Mouse (Mus musculus) fat pad, adult 2 months (tissue): ENCODE results near the gene Atp8b4.
"Not testable (repeated sequence)": the region's sequence is repeated elsewhere in the genome, so short reads cannot be mapped to it uniquely, and the experiment has no call there.

Experiments
- DNase-seq: peaks from one replicate; pipeline ENCODE4 v3.0.0-alpha.2; 2011; ENCODE audit warnings: low read depth, low spot score; ENCODE audit errors: extremely low read depth

Gene Atp8b4

DNA sequence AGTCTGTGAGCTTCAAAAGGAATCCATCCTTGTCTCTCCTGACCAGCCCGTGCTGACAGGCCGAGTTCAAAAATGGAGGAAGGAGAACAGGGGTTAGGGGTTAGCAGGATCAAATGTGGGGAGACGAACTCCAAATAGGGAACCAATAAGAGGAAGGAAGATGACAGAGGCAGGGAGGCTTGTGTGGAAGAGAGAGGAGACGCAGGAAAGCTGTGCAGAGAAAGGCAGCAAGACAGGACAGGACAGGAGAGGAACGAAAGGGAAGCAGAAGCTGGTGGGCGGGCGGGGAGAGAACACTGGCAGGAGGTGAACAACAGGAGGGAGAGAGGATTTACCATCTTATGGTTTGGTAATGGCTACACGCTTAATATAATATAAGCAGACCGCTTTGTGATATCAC is 3.6 kb downstream of the Atp8b4 start:
- DNase-seq: no peak

DNA sequence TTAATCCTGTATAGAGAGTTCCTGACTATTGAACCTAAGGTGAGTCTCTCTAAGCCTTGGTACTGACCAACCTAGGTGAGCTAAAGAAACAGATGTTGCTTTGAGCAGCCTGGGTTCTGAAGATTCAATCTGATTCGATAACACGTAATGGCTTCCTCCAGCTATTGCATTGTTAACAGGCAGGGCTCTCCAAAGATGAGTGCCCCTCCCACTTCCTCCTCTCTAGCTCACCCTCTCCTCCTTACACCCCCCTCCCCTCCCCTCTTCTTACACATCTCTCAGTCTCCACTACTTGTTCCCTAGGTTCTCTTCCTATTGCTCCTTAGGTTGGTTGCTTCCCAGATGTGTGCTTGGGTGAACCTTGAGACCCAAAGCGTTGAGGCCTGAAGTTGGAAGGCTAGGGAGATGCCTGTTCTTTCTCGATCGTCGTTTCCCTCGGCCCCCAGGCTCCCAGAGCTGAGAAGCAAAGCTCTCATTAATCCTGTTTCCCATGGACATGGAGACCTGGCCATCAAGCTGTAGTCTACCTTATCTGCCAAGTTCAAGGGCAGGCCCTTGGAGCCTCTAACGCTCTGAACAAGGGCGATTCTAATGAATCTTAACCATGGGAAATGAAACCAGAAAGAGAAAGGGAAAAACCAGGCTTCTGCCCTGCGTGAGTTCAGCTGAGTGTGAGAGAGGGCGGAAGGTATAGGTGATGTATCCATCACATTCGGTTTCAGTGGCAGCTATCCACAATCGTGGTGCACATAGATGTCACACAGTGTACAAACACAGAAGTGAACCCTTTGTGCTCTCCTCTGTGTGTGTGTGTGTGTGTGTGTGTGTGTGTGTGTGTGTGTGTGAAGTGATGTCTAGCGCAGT is 4.4 kb downstream of the Atp8b4 start:
- no peak for DNase-seq

DNA sequence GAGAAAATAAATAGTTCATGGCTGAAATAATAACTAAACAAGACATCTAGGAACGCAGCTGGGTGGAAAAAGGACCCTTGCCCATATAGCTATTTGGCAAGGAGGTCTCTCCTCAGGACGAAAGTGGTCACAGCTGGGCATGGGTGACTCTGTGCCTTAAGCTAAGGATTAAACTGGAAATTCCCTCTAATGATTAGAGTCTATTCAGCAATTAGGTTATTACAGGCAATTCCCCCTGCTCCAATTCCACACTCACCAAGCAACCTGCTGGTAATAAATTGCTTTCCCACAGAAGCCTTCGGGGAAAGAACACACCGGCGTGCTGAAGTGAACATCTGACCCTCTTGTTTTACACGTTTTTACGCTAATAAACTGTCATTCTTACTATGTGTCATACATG is 5.2 kb downstream of the Atp8b4 start:
- DNase-seq: no peak

DNA sequence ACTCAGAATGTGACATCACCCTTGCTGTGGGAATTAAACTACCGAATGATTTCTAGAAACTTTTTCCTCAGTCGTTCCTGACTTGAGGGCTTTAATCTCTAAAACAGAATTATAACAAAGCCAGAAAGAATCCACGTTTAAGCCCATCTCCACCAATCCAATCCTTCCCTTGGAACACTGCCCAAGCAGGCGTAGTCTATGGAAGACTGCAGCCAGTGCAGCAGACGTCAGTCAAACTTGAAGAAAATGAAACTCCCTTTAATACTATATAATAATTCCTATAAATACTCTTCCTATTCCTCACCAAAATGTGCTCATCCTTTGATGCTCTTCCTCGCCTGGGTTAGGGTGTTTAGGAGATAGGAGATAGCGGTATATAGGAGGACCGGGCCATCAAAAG is 7.2 kb downstream of the Atp8b4 start:
- DNase-seq: no peak

DNA sequence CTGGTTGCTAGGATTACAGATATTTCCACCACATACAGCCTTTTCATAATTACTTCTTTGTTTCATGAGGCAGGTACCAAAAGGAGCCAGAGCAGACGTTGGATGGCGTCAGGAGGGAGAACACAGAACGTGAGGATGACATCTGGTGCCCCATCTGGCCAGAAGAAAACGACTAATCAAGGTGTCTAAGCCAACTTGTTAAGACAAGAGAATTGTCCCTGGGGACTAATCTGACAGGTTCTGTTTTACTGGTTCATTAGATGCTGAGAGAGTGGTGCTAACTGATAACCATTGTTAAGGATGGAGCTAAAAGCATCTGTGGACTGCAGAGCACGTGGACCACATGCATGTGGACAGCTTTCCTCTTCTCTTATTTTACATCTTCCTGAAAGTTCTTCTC is 7.8 kb downstream of the Atp8b4 start:
- DNase-seq: no peak

DNA sequence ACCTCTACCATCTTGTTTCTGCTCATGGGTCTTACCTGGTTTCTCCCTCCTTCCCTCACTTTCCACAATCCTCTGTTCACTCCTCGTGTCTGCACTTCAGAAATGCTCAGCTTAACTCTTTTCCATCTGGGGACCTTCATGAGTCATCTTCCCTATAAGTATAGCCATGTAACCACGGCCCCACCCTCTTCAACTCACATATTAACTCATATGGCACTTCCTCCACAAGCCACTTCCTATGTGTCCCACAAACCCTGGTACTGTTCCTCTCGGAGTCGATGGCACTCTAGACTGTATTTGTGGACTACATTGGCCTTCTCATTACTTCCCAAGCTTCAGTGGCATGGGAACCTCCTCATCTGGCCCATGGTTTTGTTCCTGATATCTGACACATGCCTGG is 9.0 kb downstream of the Atp8b4 start:
- DNase-seq: no peak

DNA sequence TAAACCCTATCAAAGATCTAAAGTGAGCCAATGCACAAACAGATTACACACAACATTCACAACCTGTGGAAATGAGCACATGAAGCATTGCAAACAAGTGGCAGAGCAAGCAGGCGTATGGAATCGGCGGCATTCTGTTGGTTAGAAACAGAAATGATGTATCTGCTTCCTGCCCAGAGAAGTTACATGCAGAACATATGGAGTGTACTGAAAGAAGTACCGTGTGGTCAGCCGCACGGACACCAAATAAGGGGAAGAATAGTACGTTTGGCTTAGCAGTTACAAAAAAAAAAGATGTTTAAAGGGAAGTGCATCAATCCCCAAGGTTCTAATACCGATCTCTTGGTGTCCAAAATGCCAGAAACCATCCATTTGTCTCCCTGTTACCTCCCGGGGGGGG is 9.9 kb downstream of the Atp8b4 start:
- no peak for DNase-seq

DNA sequence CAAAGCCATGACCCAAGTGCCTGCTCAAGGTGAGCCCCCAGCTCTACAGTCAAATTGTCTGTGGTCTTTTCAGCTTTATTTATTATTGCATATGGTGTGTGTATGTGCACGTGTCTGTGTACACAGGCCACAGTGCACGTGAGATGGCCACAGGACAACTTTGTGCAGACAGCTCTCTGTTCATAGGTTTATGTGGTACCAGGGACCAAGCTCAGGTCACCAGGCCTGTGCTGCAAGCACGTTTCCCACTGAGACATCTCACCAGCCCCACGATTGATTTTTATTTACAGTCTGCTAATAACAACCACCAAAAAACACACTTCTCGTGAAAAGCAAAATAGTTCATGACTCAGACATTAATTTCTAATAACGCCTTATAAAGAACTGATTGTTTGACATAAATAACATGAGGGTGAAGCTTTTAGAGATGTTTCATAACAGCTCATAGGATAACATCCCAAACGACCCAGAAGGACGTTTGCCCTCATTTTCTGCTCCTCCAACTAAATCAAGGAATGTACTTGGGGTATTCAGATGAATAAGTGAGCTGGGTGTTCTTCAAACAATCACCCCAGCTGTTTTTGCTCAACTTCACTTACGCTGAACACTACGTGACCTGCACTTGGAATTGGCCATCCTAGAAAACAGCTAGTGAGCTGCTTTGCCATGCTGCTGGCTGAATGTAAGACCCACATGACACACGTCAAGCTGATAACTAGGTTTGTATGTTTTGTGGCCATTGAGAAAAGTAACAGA is 15.0 kb downstream of the Atp8b4 start:
- no peak for DNase-seq

DNA sequence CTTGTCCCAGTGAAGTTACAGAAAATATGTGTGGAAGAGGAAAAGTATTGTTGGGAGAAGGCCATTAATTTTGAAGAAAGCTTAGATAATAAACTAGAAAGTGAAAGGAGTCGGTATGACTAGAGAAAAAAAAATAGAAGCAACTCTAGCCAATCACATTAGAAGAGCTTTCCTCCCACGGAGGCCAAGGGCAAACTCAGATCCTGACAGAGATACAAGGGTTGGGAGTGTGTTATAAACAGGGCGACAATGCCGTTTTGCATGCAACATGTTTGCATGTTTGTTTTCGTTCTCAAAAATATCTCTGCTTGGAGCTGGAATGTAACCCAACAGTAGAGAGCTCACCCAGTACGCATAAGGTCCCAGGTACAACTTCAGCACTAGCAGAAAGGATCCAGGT is 17.1 kb downstream of the Atp8b4 start:
- DNase-seq: no peak

DNA sequence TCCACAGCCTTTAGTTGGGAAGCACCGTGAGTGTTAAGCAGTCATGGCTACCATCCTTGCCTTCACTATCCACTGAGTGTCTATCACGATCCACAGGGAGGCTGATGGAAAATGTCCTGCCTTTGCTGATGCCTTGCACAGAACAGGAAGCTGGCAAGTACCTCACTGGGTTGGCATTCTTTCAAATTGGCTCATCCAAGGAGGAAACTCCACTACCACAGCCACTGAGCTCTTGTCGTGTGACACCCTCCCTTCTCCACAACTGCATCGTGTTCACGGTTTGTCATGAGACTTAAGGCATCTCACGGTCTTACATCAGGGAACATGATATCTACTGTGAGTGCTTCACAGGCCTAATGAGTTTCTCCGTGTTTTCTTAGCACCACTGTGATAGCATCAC is 22.9 kb downstream of the Atp8b4 start:
- DNase-seq: no peak

DNA sequence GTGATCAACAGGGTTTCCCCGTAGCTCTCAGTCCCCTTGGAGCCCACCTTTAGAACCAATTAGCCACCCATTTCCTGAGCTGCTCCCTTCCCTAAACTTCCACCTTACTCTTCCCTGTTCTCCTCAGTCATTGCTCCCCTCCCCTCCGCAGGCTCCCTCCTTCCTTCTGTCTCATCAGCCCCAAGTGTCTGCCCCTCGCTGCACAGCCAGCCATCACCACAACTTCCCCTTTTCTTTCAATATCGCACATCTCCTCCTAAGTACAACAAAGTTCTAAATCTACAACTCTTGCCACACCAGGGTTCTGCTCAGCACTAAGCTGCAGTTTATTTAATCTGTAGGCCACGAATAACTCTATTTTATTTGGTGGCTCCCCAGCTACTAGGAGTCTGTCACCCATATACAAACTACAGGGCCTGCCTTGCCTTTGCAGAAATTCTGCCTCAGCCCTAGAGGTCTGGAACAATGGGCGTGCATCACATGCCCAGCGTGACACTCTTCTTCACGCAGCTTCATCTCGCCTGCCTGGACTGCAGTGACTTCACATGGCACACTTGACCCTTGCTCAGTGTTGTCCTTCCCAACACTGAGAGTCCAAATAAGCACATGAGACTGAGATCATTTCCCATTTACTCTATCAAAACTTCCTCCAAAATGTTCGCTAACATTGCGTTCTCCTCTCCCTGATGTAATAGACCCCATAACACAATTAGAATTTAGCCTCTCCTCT is 24.6 kb downstream of the Atp8b4 start:
- DNase-seq: no peak

DNA sequence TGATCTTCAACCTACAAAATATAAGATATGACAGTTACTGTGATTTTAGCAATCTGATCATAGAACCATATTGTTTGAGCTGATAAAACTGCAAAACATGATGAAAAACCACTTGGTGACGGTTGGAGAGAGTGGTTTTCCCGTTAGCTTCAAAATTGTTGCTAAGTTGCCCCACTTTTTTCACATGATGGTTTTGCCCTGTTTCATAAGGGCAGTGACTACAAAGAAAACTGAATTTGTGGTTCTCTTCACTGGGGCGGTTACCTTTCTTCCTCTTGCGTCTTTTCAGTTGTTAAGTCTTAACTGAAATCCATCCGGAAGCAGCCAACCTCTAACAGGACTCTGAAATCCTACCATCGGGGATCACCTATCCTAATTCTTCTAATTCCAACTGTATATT is 26.5 kb downstream of the Atp8b4 start:
- no peak for DNase-seq

DNA sequence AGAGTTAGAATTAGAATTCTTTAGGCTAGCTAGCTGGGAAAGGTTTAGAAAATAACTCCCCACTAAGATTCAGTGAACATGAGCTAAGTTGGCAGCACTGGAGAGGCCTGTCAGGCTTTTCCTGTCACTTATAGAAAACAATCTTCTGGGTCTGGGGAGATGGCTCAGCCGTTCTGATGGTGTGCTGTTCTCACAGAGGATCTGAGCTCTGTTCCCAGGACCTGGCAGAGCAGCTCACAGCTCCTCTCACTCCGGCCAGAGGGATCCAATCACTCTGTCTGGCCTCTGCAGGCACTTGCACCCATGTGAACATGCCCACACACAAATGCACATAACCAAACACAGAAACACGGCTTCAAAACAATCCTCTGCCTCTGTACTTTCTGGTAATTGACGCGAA is 27.6 kb downstream of the Atp8b4 start:
- no peak for DNase-seq

DNA sequence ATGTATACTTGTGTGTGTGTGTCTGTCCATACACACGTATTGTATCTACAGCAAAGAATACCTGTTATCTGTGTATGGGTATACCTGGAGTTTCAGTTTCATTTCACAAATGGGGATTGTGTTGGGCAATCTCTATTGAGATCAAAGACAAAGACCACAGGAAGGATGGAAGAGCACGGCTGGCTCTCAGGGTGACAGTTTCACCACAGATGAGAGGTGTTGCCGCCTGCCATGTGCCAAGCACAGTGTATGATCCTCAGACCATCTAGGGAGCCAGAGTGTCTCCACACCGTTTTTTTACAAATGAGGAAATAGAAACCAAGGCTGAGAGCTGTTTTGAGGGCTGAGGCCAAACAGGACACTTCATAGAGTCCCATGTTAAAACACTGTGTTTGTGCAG is 32.7 kb downstream of the Atp8b4 start:
- DNase-seq: no peak

DNA sequence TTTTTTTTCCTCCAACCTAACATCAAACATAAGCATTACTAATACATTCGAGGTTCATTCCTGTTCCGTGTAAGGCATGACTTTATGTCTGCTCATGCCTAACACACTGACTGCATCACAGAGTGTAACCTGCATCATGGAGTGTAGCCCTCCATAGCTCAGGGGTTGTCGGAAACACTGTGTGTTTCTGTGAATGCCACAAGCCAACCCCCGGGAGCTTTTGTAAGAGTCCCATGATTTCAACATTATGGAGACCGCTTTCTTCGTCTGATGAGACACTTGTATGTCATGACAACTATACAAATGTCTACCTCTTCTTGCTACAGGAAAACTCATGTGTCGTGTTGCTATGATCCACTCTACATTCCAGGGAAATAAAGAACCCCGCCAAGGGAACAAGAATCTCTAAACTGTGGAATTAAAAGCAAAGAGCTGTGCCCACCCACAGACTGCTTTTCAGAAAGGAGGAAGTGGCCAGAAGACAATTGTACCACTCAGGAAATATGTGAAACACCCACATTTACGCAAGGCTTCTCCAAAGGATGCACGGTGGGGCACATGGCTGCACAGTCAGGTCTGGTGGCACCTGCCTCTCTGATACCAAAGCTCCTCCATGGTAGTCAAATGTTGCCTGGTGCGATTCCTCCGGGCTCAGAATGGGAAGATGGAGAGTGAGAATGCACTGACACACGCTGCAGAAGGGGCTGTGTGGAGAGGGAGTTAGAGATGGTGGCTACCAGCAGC is 33.9 kb downstream of the Atp8b4 start:
- no peak for DNase-seq

DNA sequence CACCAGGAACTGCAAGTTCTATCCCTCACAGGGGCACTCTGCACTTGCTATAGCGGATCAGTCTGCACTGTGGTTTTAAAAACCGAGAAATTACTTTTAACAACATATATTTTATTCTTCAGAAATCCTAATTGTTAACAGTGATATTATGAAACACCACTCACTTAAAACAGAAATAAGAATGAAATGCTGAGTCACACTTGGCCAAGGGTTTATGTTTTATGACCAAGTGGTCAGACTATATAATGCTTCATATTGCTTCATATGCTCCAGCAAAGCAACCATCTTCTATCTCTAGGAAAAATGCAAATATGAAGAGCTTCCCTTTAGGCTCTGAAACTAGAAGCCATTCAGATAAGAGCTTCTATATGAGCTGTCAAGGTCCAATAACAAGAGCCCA is 41.8 kb downstream of the Atp8b4 start:
- DNase-seq: no peak

DNA sequence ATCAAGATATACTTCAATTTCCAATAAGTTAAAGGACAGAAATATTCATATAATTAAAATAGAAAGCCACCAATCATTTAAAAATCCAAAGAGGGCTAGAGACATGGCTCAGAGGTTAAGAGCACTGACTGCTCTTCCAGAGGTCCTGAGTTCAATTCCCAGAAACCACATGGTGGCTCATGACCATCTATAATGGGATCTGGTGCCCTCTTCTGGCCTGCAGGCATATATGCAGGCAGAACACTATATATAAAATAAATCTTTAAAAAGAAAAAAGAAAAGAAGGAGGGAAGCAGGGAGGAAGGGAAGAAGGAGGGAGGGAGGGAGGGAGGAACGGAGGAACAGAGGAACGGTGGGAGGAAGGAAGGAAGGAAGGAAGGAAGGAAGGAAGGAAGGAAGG is 42.7 kb downstream of the Atp8b4 start:
- not testable (repeated sequence) for DNase-seq

DNA sequence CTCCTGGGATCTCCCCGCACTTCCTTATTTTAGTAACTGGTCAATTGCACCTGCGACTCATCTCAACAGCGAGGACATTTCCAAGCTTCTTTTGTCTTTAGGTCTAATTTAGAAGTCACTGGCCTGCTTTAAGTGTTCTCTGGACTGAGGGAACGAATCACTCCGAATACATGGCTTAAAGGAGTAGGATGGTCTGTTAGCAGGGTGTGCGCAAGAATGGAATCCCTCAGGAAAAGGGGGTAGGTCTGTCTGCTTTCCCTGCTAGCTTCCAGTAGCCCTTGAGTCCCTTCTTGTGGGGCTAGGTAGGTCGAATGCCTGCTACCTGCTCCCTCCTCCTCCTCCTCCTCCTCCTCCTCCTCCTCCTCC is 49.6 kb downstream of the Atp8b4 start:
- no peak for DNase-seq

DNA sequence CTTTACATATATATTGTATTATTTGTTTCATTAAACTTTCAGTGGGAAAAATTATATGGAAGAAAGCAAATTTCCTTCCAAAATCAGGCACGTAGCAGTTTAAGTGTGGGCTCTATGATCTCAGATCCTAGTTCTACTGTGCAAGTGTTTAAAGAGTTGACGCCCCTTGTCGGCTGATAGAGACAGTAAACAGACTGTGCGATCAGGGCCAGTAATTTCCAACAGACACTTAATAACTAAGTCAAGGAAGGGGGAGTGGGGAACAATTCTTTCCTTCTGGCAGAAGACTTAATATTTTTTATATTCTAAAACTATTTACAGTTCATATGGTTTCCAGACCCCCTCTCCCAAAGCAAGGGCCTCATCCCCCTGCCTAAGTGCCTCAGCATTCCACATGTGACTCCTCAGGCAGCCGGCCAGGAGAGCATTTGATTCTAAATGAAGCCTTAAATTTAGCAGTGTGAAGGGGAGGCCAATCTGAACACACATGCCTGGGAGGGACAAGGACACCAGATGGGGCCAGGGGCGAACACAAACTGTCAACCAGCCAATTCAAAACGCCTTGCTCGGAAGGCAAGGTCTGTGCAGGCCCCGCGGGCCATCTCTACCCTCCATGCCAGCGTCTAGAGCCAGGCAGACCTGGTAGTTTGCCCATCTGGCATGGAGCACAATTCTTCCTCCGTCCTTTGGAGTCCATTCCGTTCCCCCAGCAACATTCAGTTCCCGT is 50.1 kb downstream of the Atp8b4 start:
- DNase-seq: no peak

DNA sequence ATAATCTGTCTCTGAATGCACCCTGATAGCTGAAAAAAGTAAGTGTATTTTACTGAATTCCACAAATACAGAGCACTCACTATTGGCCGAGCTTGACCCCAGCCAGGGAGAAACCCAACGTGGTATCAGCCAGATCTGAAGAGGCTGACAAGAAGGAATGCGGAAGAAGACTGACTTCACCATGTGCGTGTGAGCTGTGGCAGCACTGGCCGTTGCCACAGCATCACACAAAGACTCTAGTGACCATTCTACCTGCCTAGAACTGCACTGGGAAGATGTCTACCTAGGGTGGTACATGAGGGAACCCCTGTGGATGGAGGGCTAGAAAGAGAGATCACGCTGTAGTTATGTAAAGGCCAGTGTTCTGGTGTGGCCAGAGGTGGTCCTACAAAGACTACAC is 55.4 kb downstream of the Atp8b4 start:
- DNase-seq: no peak

DNA sequence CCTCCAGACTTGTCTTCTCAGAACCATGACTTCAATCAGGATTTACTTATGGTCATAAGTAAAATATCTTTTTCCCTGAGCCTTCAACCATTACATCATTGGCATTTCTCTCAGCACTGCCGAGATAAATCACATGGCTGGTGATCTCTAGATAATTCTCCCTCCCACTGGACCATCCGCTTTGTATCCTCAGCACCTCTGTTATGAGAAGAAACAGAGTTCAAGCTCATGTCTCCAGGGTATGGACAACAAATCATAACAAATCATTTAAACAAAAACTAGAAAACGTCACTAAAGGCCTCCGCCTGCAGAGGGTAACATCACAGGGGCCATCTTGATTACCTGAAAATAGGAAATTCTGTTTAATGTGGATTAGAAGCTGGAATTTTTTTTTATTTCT is 58.9 kb downstream of the Atp8b4 start:
- no peak for DNase-seq
